Mouse (Mus musculus): Measurements from ENCODE around the gene Ush2a. TPM values are rescaled to one million over a fixed set of nuclear protein-coding genes. Genes with fewer than 3 reads are reported as not detected.

The Ush2a gene
- polyA plus RNA-seq, 1 experiment from 2014 or later: 0.14 TPM

GRCm38 (mm10) chr1:188708694-188709093, 446.9 kb downstream of the Ush2a start:
- Histone ChIP-seq H3K9me3 (no peaks in the 10 kb centered on the region), H3K9ac (no peak overlapping the region), H3K4me3 (no peak overlapping the region), H3K4me1 (no peaks in the 10 kb centered on the region), H3K27ac (no peak overlapping the region), H3K36me3 (no peaks in the 10 kb centered on the region), H3K4me2 (replicated peaks) (no peak overlapping the region), H3K27me3 (replicated peaks) (no peaks in the 10 kb centered on the region)
- WGBS: 92% methylated on average over 10 of the region's 10 CpGs
- ATAC-seq (ENCODE audit: low FRiP score, low read depth): no peak

- Histone ChIP-seq H3K9me3 (no peaks in the 10 kb centered on the region), H3K9ac (no peak overlapping the region), H3K4me3 (no peak overlapping the region), H3K36me3 (no peaks in the 10 kb centered on the region), H3K27me3 (replicated peaks) (no peaks in the 10 kb centered on the region), H3K27ac (no peak overlapping the region), H3K4me1 (no peaks in the 10 kb centered on the region), H3K4me2 (replicated peaks) (peak overlapping the region; percentile 23)
- ATAC-seq (ENCODE audit: low FRiP score, low read depth): 0 out of 2 replicates have a peak, but pooled peaks have one; percentile 58
- WGBS: 51% methylated on average over 18 of the region's 18 CpGs
Measured at GRCm38 (mm10) chr1:188714131-188714530, 452.3 kb downstream of the Ush2a start.

- Histone ChIP-seq H3K4me2 (replicated peaks) (no peak overlapping the region), H3K4me3 (no peak overlapping the region), H3K27ac (no peak overlapping the region), H3K9me3 (no peaks in the 10 kb centered on the region), H3K9ac (no peak overlapping the region), H3K36me3 (no peaks in the 10 kb centered on the region), H3K4me1 (no peaks in the 10 kb centered on the region), H3K27me3 (replicated peaks) (no peaks in the 10 kb centered on the region)
- 77% methylated on average over 7 of the region's 7 CpGs for WGBS
- no peak for ATAC-seq (ENCODE audit: low FRiP score, low read depth)
Measured at GRCm38 (mm10) chr1:188714941-188715340, 453.1 kb downstream of the Ush2a start.

- Histone ChIP-seq H3K4me2 (replicated peaks) (no peak overlapping the region), H3K4me3 (no peak overlapping the region), H3K4me1 (no peaks in the 10 kb centered on the region), H3K27ac (no peak overlapping the region), H3K9ac (no peak overlapping the region), H3K27me3 (replicated peaks) (no peaks in the 10 kb centered on the region), H3K9me3 (no peaks in the 10 kb centered on the region), H3K36me3 (no peaks in the 10 kb centered on the region)
- 81% methylated on average over 3 of the region's 3 CpGs for WGBS
- no peak for ATAC-seq (ENCODE audit: low FRiP score, low read depth)
Measured at GRCm38 (mm10) chr1:188716886-188717285, 455.1 kb downstream of the Ush2a start.

- ATAC-seq (ENCODE audit: low FRiP score, low read depth): no peak
Measured at GRCm38 (mm10) chr1:188725122-188725995, 463.5 kb downstream of the Ush2a start.

GRCm38 (mm10) chr1:188726937-188727336, 465.1 kb downstream of the Ush2a start:
- Histone ChIP-seq H3K9ac (no peak overlapping the region), H3K36me3 (no peaks in the 10 kb centered on the region), H3K27ac (no peak overlapping the region), H3K4me2 (replicated peaks) (no peak overlapping the region), H3K4me3 (no peak overlapping the region), H3K27me3 (replicated peaks) (no peaks in the 10 kb centered on the region), H3K4me1 (no peaks in the 10 kb centered on the region), H3K9me3 (no peaks in the 10 kb centered on the region)
- WGBS: 65% methylated on average over 6 of the region's 6 CpGs
- ATAC-seq (ENCODE audit: low FRiP score, low read depth): no peak

More at GRCm38 (mm10) chr1:188725122-188725995, 463.5 kb downstream of the Ush2a start:
- Histone ChIP-seq H3K27me3 (replicated peaks) (no peaks in the 10 kb centered on the region), H3K36me3 (no peaks in the 10 kb centered on the region), H3K9ac (no peak overlapping the region), H3K4me3 (no peak overlapping the region), H3K27ac (no peak overlapping the region), H3K4me2 (replicated peaks) (no peak overlapping the region), H3K4me1 (no peaks in the 10 kb centered on the region), H3K9me3 (no peaks in the 10 kb centered on the region)
- 59% methylated on average over 17 of the region's 17 CpGs for WGBS

GRCm38 (mm10) chr1:188728625-188729024, 466.8 kb downstream of the Ush2a start:
- Histone ChIP-seq H3K4me2 (replicated peaks) (no peak overlapping the region), H3K4me1 (no peaks in the 10 kb centered on the region), H3K4me3 (no peak overlapping the region), H3K27ac (no peak overlapping the region), H3K9ac (no peak overlapping the region), H3K36me3 (no peaks in the 10 kb centered on the region), H3K27me3 (replicated peaks) (no peaks in the 10 kb centered on the region), H3K9me3 (no peaks in the 10 kb centered on the region)
- no peak for ATAC-seq (ENCODE audit: low FRiP score, low read depth)
- WGBS: 89% methylated on average over 8 of the region's 8 CpGs

GRCm38 (mm10) chr1:188729179-188729578, 467.4 kb downstream of the Ush2a start:
- Histone ChIP-seq H3K9me3 (no peaks in the 10 kb centered on the region), H3K9ac (no peak overlapping the region), H3K27ac (no peak overlapping the region), H3K4me2 (replicated peaks) (no peak overlapping the region), H3K36me3 (no peaks in the 10 kb centered on the region), H3K4me3 (no peak overlapping the region), H3K4me1 (no peaks in the 10 kb centered on the region), H3K27me3 (replicated peaks) (no peaks in the 10 kb centered on the region)
- no peak for ATAC-seq (ENCODE audit: low FRiP score, low read depth)
- 58% methylated on average over 7 of the region's 7 CpGs for WGBS

GRCm38 (mm10) chr1:188734741-188735266, 473.0 kb downstream of the Ush2a start:
- no peaks in the 10 kb centered on the region for H3K27me3 ChIP-seq (replicated peaks)
- ATAC-seq (ENCODE audit: low FRiP score, low read depth): no peak
- H3K4me2 ChIP-seq (replicated peaks): no peak overlapping the region
- no peaks in the 10 kb centered on the region for H3K4me1 ChIP-seq
- H3K36me3 ChIP-seq: no peaks in the 10 kb centered on the region
- H3K9me3 ChIP-seq: no peaks in the 10 kb centered on the region
- no peak overlapping the region for H3K9ac ChIP-seq
- H3K27ac ChIP-seq: no peak overlapping the region
- whole genome bisulfite sequencing: 94% methylated on average over 7 of the region's 7 CpGs
- H3K4me3 ChIP-seq: no peak overlapping the region

- H3K4me2 ChIP-seq (replicated peaks): no peak overlapping the region
- WGBS: 81% methylated on average over 7 of the region's 7 CpGs
- no peaks in the 10 kb centered on the region for H3K27me3 ChIP-seq (replicated peaks)
- no peaks in the 10 kb centered on the region for H3K9me3 ChIP-seq
- no peaks in the 10 kb centered on the region for H3K36me3 ChIP-seq
- no peak overlapping the region for H3K27ac ChIP-seq
- no peaks in the 10 kb centered on the region for H3K4me1 ChIP-seq
- H3K4me3 ChIP-seq: no peak overlapping the region
- no peak overlapping the region for H3K9ac ChIP-seq
- no peak for ATAC-seq (ENCODE audit: low FRiP score, low read depth)
Measured at GRCm38 (mm10) chr1:188742971-188743370, 481.1 kb downstream of the Ush2a start.

- H3K36me3 ChIP-seq: no peaks in the 10 kb centered on the region
- no peak overlapping the region for H3K27ac ChIP-seq
- H3K4me1 ChIP-seq: no peaks in the 10 kb centered on the region
- no peaks in the 10 kb centered on the region for H3K27me3 ChIP-seq (replicated peaks)
- no peak for ATAC-seq (ENCODE audit: low FRiP score, low read depth)
- H3K4me2 ChIP-seq (replicated peaks): no peak overlapping the region
- 45% methylated on average over 15 of the region's 15 CpGs for WGBS
- no peak overlapping the region for H3K9ac ChIP-seq
- H3K9me3 ChIP-seq: no peaks in the 10 kb centered on the region
- no peak overlapping the region for H3K4me3 ChIP-seq
Measured at GRCm38 (mm10) chr1:188755031-188755430, 493.2 kb downstream of the Ush2a start.

GRCm38 (mm10) chr1:188760515-188760914, 498.7 kb downstream of the Ush2a start:
- H3K4me3 ChIP-seq: no peak overlapping the region
- no peaks in the 10 kb centered on the region for H3K4me1 ChIP-seq
- ATAC-seq (ENCODE audit: low FRiP score, low read depth): no peak

GRCm38 (mm10) chr1:188762463-188762862, 500.6 kb downstream of the Ush2a start:
- 85% methylated on average over 6 of the region's 6 CpGs for WGBS
- Histone ChIP-seq H3K4me3 (no peak overlapping the region), H3K27me3 (replicated peaks) (no peaks in the 10 kb centered on the region), H3K4me1 (no peaks in the 10 kb centered on the region), H3K27ac (no peak overlapping the region), H3K9ac (no peak overlapping the region), H3K9me3 (no peaks in the 10 kb centered on the region), H3K4me2 (replicated peaks) (no peak overlapping the region), H3K36me3 (no peaks in the 10 kb centered on the region)
- no peak for ATAC-seq (ENCODE audit: low FRiP score, low read depth)

More at GRCm38 (mm10) chr1:188760515-188760914, 498.7 kb downstream of the Ush2a start:
- H3K4me2 ChIP-seq (replicated peaks): no peak overlapping the region
- no peaks in the 10 kb centered on the region for H3K27me3 ChIP-seq (replicated peaks)
- H3K9me3 ChIP-seq: no peaks in the 10 kb centered on the region
- H3K36me3 ChIP-seq: no peaks in the 10 kb centered on the region
- H3K9ac ChIP-seq: no peak overlapping the region
- no peak overlapping the region for H3K27ac ChIP-seq
- 83% methylated on average over 3 of the region's 3 CpGs for WGBS
